Mouse (Mus musculus) megakaryocyte, adult 5-6 weeks (primary cell): Measurements from ENCODE around the gene Rapgefl1. TPM values are rescaled to one million over a fixed set of nuclear protein-coding genes. Genes with fewer than 3 reads are reported as not detected.

Experiments
- total RNA-seq, 2 experiments: library from RNA; stranded (forward) in 1 of 2; stranded (reverse) in 1 of 2; fragments of 153-499, 151-499 nt in 1 of 2; fragments of 221-1000, 200-1000 nt in 1 of 2; gene quantifications; 2 replicates each; pipeline versions ENCODE4 v1.2.3 to v1.2.4; 2015 to 2017

Rapgefl1 gene
- total RNA-seq, 2 experiments from 2014 or later: 0.49 to 0.51 TPM

Other genes starting within 250 kb of the Rapgefl1 start
- gene Ormdl3, start 249.4 kb upstream of the Rapgefl1 start, total RNA-seq (2015): 5.1 and 7.8 TPM in 2 replicates
- 6.3 and 8.8 TPM in 2 replicates for gene Ormdl3, start 249.4 kb upstream of the Rapgefl1 start, total RNA-seq (2017)
- not detected in 2 replicates for gene Lrrc3c, start 238.5 kb upstream of the Rapgefl1 start, total RNA-seq (2015)
- not detected in 2 replicates for gene Lrrc3c, start 238.5 kb upstream of the Rapgefl1 start, total RNA-seq (2017)
- gene Gm12355, start 211.1 kb upstream of the Rapgefl1 start, total RNA-seq (2015): 5.5 and 7.0 TPM in 2 replicates
- gene Gm12355, start 211.1 kb upstream of the Rapgefl1 start, total RNA-seq (2017): 1.8 and 3.3 TPM in 2 replicates
- gene Gsdma3, start 210.4 kb upstream of the Rapgefl1 start, total RNA-seq (2015): not detected in 2 replicates
- not detected in 2 replicates for gene Gsdma3, start 210.4 kb upstream of the Rapgefl1 start, total RNA-seq (2017)
- not detected in 2 replicates for gene Gsdma2, start 190.0 kb upstream of the Rapgefl1 start, total RNA-seq (2015)
- gene Gsdma2, start 190.0 kb upstream of the Rapgefl1 start, total RNA-seq (2017): not detected in 2 replicates
- 0.25 TPM in 1 of 2 replicates, not detected in the other for gene Gsdma, start 172.4 kb upstream of the Rapgefl1 start, total RNA-seq (2015)
- not detected in 2 replicates for gene Gsdma, start 172.4 kb upstream of the Rapgefl1 start, total RNA-seq (2017)
- gene Psmd3, start 154.2 kb upstream of the Rapgefl1 start, total RNA-seq (2015): 21.7 and 22.6 TPM in 2 replicates
- 34.6 and 43.1 TPM in 2 replicates for gene Psmd3, start 154.2 kb upstream of the Rapgefl1 start, total RNA-seq (2017)
- not detected in 2 replicates for gene Csf3, start 135.5 kb upstream of the Rapgefl1 start, total RNA-seq (2015)
- gene Csf3, start 135.5 kb upstream of the Rapgefl1 start, total RNA-seq (2017): not detected in 2 replicates
- 17.9 and 21.5 TPM in 2 replicates for gene Med24, start 107.3 kb upstream of the Rapgefl1 start, total RNA-seq (2015)
- gene Med24, start 107.3 kb upstream of the Rapgefl1 start, total RNA-seq (2017): 22.6 and 31.3 TPM in 2 replicates
- gene Thra, start 96.1 kb upstream of the Rapgefl1 start, total RNA-seq (2015): 10.0 and 11.6 TPM in 2 replicates
- gene Thra, start 96.1 kb upstream of the Rapgefl1 start, total RNA-seq (2017): 8.0 and 9.0 TPM in 2 replicates
- 0.11 and 0.25 TPM in 2 replicates for gene Nr1d1, start 61.5 kb upstream of the Rapgefl1 start, total RNA-seq (2015)
- 0.12 and 0.37 TPM in 2 replicates for gene Nr1d1, start 61.5 kb upstream of the Rapgefl1 start, total RNA-seq (2017)
- 73.7 and 74.9 TPM in 2 replicates for gene Msl1, start 41.3 kb upstream of the Rapgefl1 start, total RNA-seq (2015)
- gene Msl1, start 41.3 kb upstream of the Rapgefl1 start, total RNA-seq (2017): 111 and 119 TPM in 2 replicates
- 35.6 and 39.9 TPM in 2 replicates for gene Casc3, start 31.9 kb upstream of the Rapgefl1 start, total RNA-seq (2015)
- 32.1 and 33.2 TPM in 2 replicates for gene Casc3, start 31.9 kb upstream of the Rapgefl1 start, total RNA-seq (2017)
- gene Wipf2, start 26.9 kb downstream of the Rapgefl1 start, total RNA-seq (2015): 25.9 and 26.6 TPM in 2 replicates
- gene Wipf2, start 26.9 kb downstream of the Rapgefl1 start, total RNA-seq (2017): 4.9 and 7.0 TPM in 2 replicates
- 26.4 and 31.3 TPM in 2 replicates for gene Cdc6, start 71.0 kb downstream of the Rapgefl1 start, total RNA-seq (2015)
- gene Cdc6, start 71.0 kb downstream of the Rapgefl1 start, total RNA-seq (2017): 26.5 and 27.5 TPM in 2 replicates
- gene Rara, start 91.0 kb downstream of the Rapgefl1 start, total RNA-seq (2015): 124 and 125 TPM in 2 replicates
- 38.8 and 43.3 TPM in 2 replicates for gene Rara, start 91.0 kb downstream of the Rapgefl1 start, total RNA-seq (2017)
- not detected in 2 replicates for gene Gjd3, start 146.2 kb downstream of the Rapgefl1 start, total RNA-seq (2015)
- not detected in 2 replicates for gene Gjd3, start 146.2 kb downstream of the Rapgefl1 start, total RNA-seq (2017)
- gene Top2a, start 187.4 kb downstream of the Rapgefl1 start, total RNA-seq (2015): 299 and 310 TPM in 2 replicates
- 694 and 703 TPM in 2 replicates for gene Top2a, start 187.4 kb downstream of the Rapgefl1 start, total RNA-seq (2017)
- gene Igfbp4, start 204.5 kb downstream of the Rapgefl1 start, total RNA-seq (2015): 16.0 and 17.3 TPM in 2 replicates
- 31.3 and 33.3 TPM in 2 replicates for gene Igfbp4, start 204.5 kb downstream of the Rapgefl1 start, total RNA-seq (2017)